Mouse (Mus musculus) midbrain, postnatal 0 days (tissue): ENCODE data around the gene Pax6. TPM values are rescaled to one million over a fixed set of nuclear protein-coding genes. Genes with fewer than 3 reads are reported as not detected.

Experiments used
- ATAC-seq: fragments of 200-750 bp; cut with Nextera tagmentation; 2 replicates; pipeline ENCODE4 v1.8.0; 2017; ENCODE audit warnings: moderate number of reproducible peaks, mild to moderate bottlenecking, moderate TSS enrichment, moderate library complexity; ENCODE audit not compliant: low FRiP score
- DNase-seq: peaks from one replicate; pipeline ENCODE4 v3.0.0-alpha.2; 2015; ENCODE audit warnings: low spot score
- H3K27ac ChIP-seq: fragments of 300-500 bp; sonication (generic); 2 replicates; pipeline ENCODE4 v1.5.1; 2014; ENCODE audit warnings: low read depth, mild to moderate bottlenecking, low read length, mixed read lengths
- H3K27me3 ChIP-seq: fragments of 300-500 bp; sonication (generic); 2 replicates; pipeline ENCODE4 v1.6.1; 2014; ENCODE audit warnings: low read length, control low read depth, mixed read lengths; ENCODE audit not compliant: insufficient read depth
- H3K36me3 ChIP-seq: fragments of 300-500 bp; sonication (generic); 2 replicates; pipeline ENCODE4 v1.6.1; 2014; ENCODE audit warnings: low read length, control low read depth, mixed read lengths; ENCODE audit not compliant: insufficient read depth
- H3K4me1 ChIP-seq: fragments of 300-500 bp; sonication (generic); 2 replicates; pipeline ENCODE4 v1.6.1; 2014; ENCODE audit warnings: mild to moderate bottlenecking, control low read depth, antibody characterized with exemption, low read length, mixed read lengths; ENCODE audit not compliant: insufficient read depth
- H3K4me2 ChIP-seq: fragments of 300-500 bp; sonication (generic); 2 replicates; pipeline ENCODE4 v1.6.1; 2014; ENCODE audit warnings: low read depth, mild to moderate bottlenecking, low read length, mixed read lengths; ENCODE audit not compliant: poor library complexity, severe bottlenecking
- H3K4me3 ChIP-seq: fragments of 300-500 bp; sonication (generic); 2 replicates; pipeline ENCODE4 v1.5.1; 2014; ENCODE audit warnings: low read depth, mild to moderate bottlenecking, low read length, moderate library complexity
- H3K9ac ChIP-seq: fragments of 300-500 bp; sonication (generic); replicated peaks from 2 replicates; pipeline ENCODE4 v1.6.1; 2014; ENCODE audit warnings: mild to moderate bottlenecking, low read length, moderate library complexity, mixed read lengths; ENCODE audit not compliant: poor library complexity, severe bottlenecking
- H3K9me3 ChIP-seq: fragments of 300-500 bp; sonication (generic); 2 replicates; pipeline ENCODE4 v1.6.1; 2016; ENCODE audit warnings: low read length, control low read depth
- CTCF ChIP-seq: IDR thresholded peaks from 2 replicates; pipeline ENCODE4 v1.5.1; 2016; ENCODE audit warnings: antibody characterized with exemption, mild to moderate bottlenecking
- WGBS: fragments of 180-500 bp; shearing (Covaris S2); extraction: QIAGEN DNeasy Blood & Tissue Kit; methylation state at CpG from one replicate; pipeline ENCODE4 v1.1.7; 2014; 5-methylcytosine and 5-hydroxymethylcytosine counted together
- polyA plus RNA-seq: library from polyadenylated mRNA; unstranded; fragments of >200 nt; fragmentation: Nextera tagmentation; extraction: Ambion mirVana; gene quantifications from 2 replicates; pipeline ENCODE4 v1.2.1, GENCODE M21; 2015
- total RNA-seq: library from RNA; depleted of rRNA; stranded (reverse); fragments of >200 nt; gene quantifications from 2 replicates; pipeline ENCODE4 v1.2.3, GENCODE M21; 2014

Gene Pax6
- total and polyA plus RNA-seq, 2 experiments from 2014 or later, result 11.3 to 27.1 TPM

- WGBS, result 1% methylated on average over 17 of the region's 17 CpGs
- H3K9me3 ChIP-seq, result no peaks in the 10 kb centered on the region
- no peaks in the 10 kb centered on the region for H3K4me1 ChIP-seq
- H3K9ac ChIP-seq, result no peak overlapping the region
- H3K27ac ChIP-seq, result no peak overlapping the region
- TF ChIP-seq CTCF, result no peak
- DNase-seq (no peak), ATAC-seq (no peak)
- peak overlapping the region; percentile 36; the same call in 1 of the 2 replicates for H3K4me2 ChIP-seq
- H3K27me3 ChIP-seq, result peaks cover 87% of the 10 kb centered on the region
- peak overlapping the region; percentile 13; the same call in 1 of the 2 replicates for H3K4me3 ChIP-seq
- no peaks in the 10 kb centered on the region for H3K36me3 ChIP-seq
Measured at GRCm38 (mm10) chr2:105688011-105688410, 19.3 kb downstream of the Pax6 start.

- no peaks in the 10 kb centered on the region for H3K36me3 ChIP-seq
- H3K9ac ChIP-seq, result no peak overlapping the region
- under 1% methylated on average over 25 of the region's 25 CpGs for WGBS
- no peak for TF ChIP-seq CTCF
- peaks cover 90% of the 10 kb centered on the region for H3K27me3 ChIP-seq
- no peaks in the 10 kb centered on the region for H3K9me3 ChIP-seq
- DNase-seq (no peak), ATAC-seq (no peak)
- peak overlapping the region; percentile 36 for H3K4me2 ChIP-seq
- no peaks in the 10 kb centered on the region for H3K4me1 ChIP-seq
- no peak overlapping the region for H3K27ac ChIP-seq
- peak overlapping the region; percentile 13; the same call in 1 of the 2 replicates for H3K4me3 ChIP-seq
Measured at GRCm38 (mm10) chr2:105688436-105689303, 20.0 kb downstream of the Pax6 start.

- Histone ChIP-seq H3K9me3 (no peaks in the 10 kb centered on the region), H3K9ac (no peak overlapping the region), H3K36me3 (no peaks in the 10 kb centered on the region), H3K4me3 (no peak overlapping the region), H3K4me2 (peak overlapping the region; percentile 34), H3K4me1 (no peaks in the 10 kb centered on the region), H3K27me3 (peaks cover 87% of the 10 kb centered on the region), H3K27ac (no peak overlapping the region)
- DNase-seq (no peak), ATAC-seq (no peak)
- no peak for TF ChIP-seq CTCF
- under 1% methylated on average over 15 of the region's 15 CpGs for WGBS
Measured at GRCm38 (mm10) chr2:105689304-105689770, 20.6 kb downstream of the Pax6 start.

GRCm38 (mm10) chr2:105689771-105690639 is 21.3 kb downstream of the Pax6 start:
- ATAC-seq (no peak), DNase-seq (peak; percentile 64)
- Histone ChIP-seq H3K4me3 (no peak overlapping the region), H3K36me3 (no peaks in the 10 kb centered on the region), H3K9ac (no peak overlapping the region), H3K4me2 (peak overlapping the region; percentile 34), H3K9me3 (no peaks in the 10 kb centered on the region), H3K27me3 (peaks cover 85% of the 10 kb centered on the region), H3K27ac (no peak overlapping the region), H3K4me1 (no peaks in the 10 kb centered on the region)
- no peak for TF ChIP-seq CTCF
- WGBS, result 3% methylated on average over 28 of the region's 28 CpGs

GRCm38 (mm10) chr2:105691296-105691695 is 22.6 kb downstream of the Pax6 start:
- ATAC-seq (no peak), DNase-seq (no peak)
- peaks cover 77% of the 10 kb centered on the region for H3K27me3 ChIP-seq
- no peak overlapping the region for H3K4me3 ChIP-seq
- H3K4me1 ChIP-seq, result no peaks in the 10 kb centered on the region
- 12% methylated on average over 10 of the region's 10 CpGs for WGBS
- H3K4me2 ChIP-seq, result no peak overlapping the region
- no peak overlapping the region for H3K9ac ChIP-seq
- H3K9me3 ChIP-seq, result no peaks in the 10 kb centered on the region
- no peaks in the 10 kb centered on the region for H3K36me3 ChIP-seq
- no peak overlapping the region for H3K27ac ChIP-seq
- no peak for TF ChIP-seq CTCF
